Mouse (Mus musculus) lung, embryonic 14.5 days (tissue): ENCODE results near the gene Tmem169. TPM values are rescaled to one million over a fixed set of nuclear protein-coding genes. Genes with fewer than 3 reads are reported as not detected.
"Not testable (repeated sequence)": the region's sequence is repeated elsewhere in the genome, so short reads cannot be mapped to it uniquely, and the experiment has no call there.

Experiments used
- ATAC-seq: fragments of 200-750 bp; cut with Nextera tagmentation; 2 replicates; pipeline ENCODE4 v1.8.0; 2017; ENCODE audit warnings: mild to moderate bottlenecking, moderate TSS enrichment, moderate library complexity; ENCODE audit not compliant: insufficient read depth
- DNase-seq: peaks from one replicate; pipeline ENCODE4 v3.0.0-alpha.2; 2015
- H3K27ac ChIP-seq: fragments of 300-500 bp; sonication (generic); 2 replicates; pipeline ENCODE4 v1.5.1; 2014; ENCODE audit warnings: low read depth, mild to moderate bottlenecking, moderate library complexity
- H3K27me3 ChIP-seq: fragments of 300-500 bp; sonication (generic); 2 replicates; pipeline ENCODE4 v1.6.1; 2014; ENCODE audit warnings: low read length, control low read depth; ENCODE audit not compliant: insufficient read depth
- H3K36me3 ChIP-seq: fragments of 300-500 bp; sonication (generic); 2 replicates; pipeline ENCODE4 v1.6.1; 2014; ENCODE audit warnings: control low read depth; ENCODE audit not compliant: insufficient read depth
- H3K4me1 ChIP-seq: fragments of 300-500 bp; sonication (generic); 2 replicates; pipeline ENCODE4 v1.6.1; 2014; ENCODE audit warnings: antibody characterized with exemption, control low read depth; ENCODE audit not compliant: insufficient read depth
- H3K4me2 ChIP-seq: fragments of 300-500 bp; sonication (generic); 2 replicates; pipeline ENCODE4 v1.6.1; 2014; ENCODE audit warnings: mild to moderate bottlenecking
- H3K4me3 ChIP-seq: fragments of 300-500 bp; sonication (generic); 2 replicates; pipeline ENCODE4 v1.5.1; 2014; ENCODE audit warnings: low read depth, low read length
- H3K9ac ChIP-seq: fragments of 300-500 bp; sonication (generic); 2 replicates; pipeline ENCODE4 v1.6.1; 2014
- H3K9me3 ChIP-seq: fragments of 300-500 bp; sonication (generic); 2 replicates; pipeline ENCODE4 v1.6.1; 2016; ENCODE audit warnings: low read depth, low read length, control low read depth
- CTCF ChIP-seq: IDR thresholded peaks from 2 replicates; pipeline ENCODE4 v1.5.1; 2016; ENCODE audit warnings: antibody characterized with exemption, low read depth
- WGBS: fragments of 180-500 bp; shearing (Covaris S2); extraction: QIAGEN DNeasy Blood & Tissue Kit; methylation state at CpG from one replicate; pipeline ENCODE4 v1.1.7; 2014; 5-methylcytosine and 5-hydroxymethylcytosine counted together
- polyA plus RNA-seq: library from polyadenylated mRNA; unstranded; fragments of >200 nt; fragmentation: Nextera tagmentation; extraction: Ambion mirVana; gene quantifications from 2 replicates; pipeline ENCODE4 v1.2.1, GENCODE M21; 2014

Tmem169 gene
- polyA plus RNA-seq, 1 experiment from 2014 or later, result 2.3 TPM

DNA sequence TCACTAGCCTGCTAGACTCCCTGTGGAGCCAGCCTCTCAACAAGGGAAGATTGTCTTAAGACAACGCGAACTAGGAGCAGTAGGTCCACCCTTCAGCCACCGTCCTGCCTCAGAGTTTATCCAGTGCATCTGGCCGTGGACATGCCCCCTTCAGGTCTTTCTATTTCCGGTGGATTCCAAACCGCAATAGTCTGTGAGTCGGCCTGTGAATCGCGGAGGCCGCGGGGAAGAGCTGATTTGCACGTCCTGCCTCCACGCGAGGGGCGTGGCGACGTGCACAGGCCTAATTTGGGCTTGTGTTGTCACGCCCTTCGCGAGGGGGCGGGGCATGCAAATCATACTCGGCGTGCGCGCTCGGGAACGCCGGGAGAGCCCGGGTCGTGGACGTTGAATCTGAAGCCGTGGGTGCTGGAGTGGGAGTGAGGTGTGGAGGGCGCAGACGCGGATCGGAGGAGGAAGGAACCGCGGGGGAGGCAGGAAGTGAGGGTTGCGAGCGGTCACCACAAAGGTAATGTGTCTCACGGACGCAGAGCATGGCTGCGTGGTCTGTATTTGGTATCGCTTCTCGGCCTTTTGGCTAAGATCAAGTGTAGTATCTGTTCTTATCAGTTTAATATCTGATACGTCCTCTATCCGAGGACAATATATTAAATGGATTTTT is 40.4 kb upstream of the Tmem169 start:
- no peaks in the 10 kb centered on the region for H3K36me3 ChIP-seq
- H3K4me3 ChIP-seq, result peak overlapping the region; percentile 44
- H3K4me1 ChIP-seq, result no peaks in the 10 kb centered on the region
- H3K4me2 ChIP-seq, result peak overlapping the region; percentile 69
- TF ChIP-seq CTCF, result peak; percentile 25
- H3K9me3 ChIP-seq, result no peaks in the 10 kb centered on the region
- ATAC-seq, result peak; percentile 94
- H3K27me3 ChIP-seq, result no peaks in the 10 kb centered on the region
- peak overlapping the region; percentile 77 for H3K9ac ChIP-seq
- peak overlapping the region; percentile 98 for H3K27ac ChIP-seq
- DNase-seq, result peak; percentile 99
- 1% methylated on average over 46 of the region's 47 CpGs for WGBS

DNA sequence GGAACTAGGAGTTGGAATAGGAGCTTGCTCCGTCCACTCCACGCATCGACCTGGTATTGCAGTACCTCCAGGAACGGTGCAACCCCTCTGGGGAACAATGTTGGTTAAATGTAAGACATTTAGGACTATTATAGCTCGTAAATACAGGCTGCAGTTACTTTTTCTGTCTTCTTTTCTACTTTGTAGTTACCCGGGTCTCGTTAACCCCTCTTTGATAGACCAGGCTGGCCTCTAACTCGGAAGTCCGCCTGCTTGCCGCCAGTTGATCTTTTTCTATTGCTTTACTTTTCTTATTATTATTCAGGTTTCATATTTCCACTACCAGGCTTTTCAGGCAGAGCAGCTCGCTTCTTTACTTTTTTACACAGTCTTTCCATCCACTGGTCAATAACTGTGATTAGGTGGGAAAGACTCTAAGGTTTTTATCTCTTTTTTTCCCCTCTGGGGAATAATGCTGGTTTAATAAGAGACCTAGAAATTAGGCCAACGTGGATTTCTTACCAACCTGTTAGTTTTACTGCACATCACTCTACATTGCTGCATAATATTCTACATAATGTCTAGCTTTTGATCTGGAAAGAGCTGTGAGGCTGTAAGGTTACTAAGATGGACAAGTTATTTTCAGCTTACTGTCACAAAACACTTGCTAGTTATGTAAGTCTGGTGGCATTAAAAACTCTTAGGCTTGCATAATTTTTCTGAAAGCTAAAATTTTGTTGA is 39.7 kb upstream of the Tmem169 start:
- Histone ChIP-seq H3K9me3 (no peaks in the 10 kb centered on the region), H3K9ac (no peak overlapping the region), H3K4me3 (peak overlapping the region; percentile 44; the same call in 1 of the 2 replicates), H3K4me2 (peak overlapping the region; percentile 69), H3K27ac (peak overlapping the region; percentile 98; the same call in 1 of the 2 replicates), H3K36me3 (no peaks in the 10 kb centered on the region), H3K27me3 (no peaks in the 10 kb centered on the region), H3K4me1 (no peaks in the 10 kb centered on the region)
- ATAC-seq (peak; percentile 89), DNase-seq (peak; percentile 86)
- under 1% methylated on average over 12 of the region's 12 CpGs for WGBS
- TF ChIP-seq CTCF, result no peak

DNA sequence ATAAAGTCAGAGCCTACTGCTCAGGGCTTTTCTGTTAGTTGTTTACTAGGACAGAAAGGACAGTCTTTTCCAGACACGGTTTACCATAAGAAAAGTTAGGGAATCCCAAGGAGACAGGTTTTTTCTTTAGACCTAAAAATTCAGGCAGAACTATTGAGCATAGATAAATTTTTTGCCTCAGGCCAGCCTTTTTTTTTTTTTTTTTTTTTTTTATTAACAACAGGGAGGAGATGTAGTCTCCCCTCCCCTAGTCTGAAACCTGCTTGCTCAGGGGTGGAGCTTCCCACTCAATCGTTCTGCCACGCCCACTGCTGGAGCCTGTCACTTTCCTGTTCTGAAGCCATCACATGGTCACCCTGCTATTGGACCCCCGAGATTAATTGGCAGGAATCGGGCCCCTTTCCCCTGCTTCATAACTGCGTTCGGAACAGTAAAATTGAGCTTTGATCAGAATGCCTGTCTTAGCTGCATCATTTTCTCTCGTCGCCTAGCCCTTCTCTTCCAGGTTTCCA is 35.9 kb upstream of the Tmem169 start:
- H3K36me3 ChIP-seq, H3K27ac ChIP-seq, DNase-seq, H3K9me3 ChIP-seq, ATAC-seq, H3K4me2 ChIP-seq, H3K4me1 ChIP-seq, H3K4me3 ChIP-seq, H3K9ac ChIP-seq, H3K27me3 ChIP-seq: not testable (repeated sequence)
- WGBS, result 38% methylated on average over 9 of the region's 9 CpGs

DNA sequence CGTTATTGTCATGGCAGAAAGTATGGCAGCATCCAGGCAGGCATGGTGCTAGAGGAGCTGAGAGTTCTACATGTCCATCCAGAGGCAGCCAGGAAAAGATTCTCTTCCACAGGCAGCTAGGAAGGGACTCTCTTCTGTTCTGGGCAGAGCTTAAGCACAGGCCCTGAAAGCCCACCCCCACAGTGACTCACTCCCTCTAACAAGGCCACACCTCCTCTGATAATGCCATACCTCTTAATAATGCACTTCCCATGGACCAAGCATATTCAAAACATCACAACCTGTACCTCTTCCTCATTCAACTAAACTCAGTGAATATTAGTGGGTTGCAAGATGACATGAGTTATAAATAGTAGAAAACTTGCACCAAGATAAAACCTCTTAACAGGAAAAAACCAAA is 32.4 kb upstream of the Tmem169 start:
- H3K4me3 ChIP-seq, result no peak overlapping the region
- ATAC-seq (no peak), DNase-seq (no peak)
- H3K9ac ChIP-seq, result no peak overlapping the region
- WGBS, result 78% methylated on average over 1 of the region's 1 CpGs
- H3K27me3 ChIP-seq, result no peaks in the 10 kb centered on the region
- H3K4me2 ChIP-seq, result no peak overlapping the region
- 0 out of 2 replicates have a peak, but pooled peaks cover 6% of the 10 kb centered on the region for H3K4me1 ChIP-seq
- no peaks in the 10 kb centered on the region for H3K9me3 ChIP-seq
- no peak for TF ChIP-seq CTCF
- H3K36me3 ChIP-seq, result no peaks in the 10 kb centered on the region
- H3K27ac ChIP-seq, result no peak overlapping the region

DNA sequence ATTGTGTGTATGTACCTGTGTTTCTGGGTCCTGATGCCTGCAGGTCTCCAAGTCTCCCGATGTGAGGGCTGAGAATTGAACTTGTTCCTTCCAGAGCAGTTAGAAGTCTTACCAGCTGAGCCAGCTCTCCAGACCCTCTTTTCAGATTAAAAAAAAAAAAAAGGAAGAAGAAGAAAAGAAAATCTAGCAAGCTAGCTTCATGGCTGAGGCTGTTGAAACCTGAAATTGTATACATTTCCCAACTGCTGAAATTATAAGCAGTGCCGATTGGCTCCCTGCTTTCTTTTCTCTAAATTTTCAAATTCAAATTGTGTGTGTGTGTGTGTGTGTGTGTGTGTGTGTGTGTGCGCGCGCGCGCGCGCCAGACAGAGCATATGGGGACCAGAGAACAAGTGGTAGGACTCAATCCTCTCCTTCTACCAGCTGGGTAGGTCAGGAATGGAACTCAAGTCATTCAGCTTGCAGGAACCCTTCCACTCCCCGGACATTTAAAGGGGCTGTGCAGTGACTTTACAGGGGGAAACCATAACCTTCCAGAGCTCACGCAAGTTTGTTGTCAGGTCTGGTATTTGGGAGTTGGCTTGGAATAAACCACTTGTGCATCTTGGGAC is 30.2 kb upstream of the Tmem169 start:
- Histone ChIP-seq H3K4me3 (peak overlapping the region; percentile 39), H3K9me3 (no peaks in the 10 kb centered on the region), H3K4me2 (peak overlapping the region; percentile 65), H3K27me3 (no peaks in the 10 kb centered on the region), H3K4me1 (0 out of 2 replicates have a peak, but pooled peaks cover 6% of the 10 kb centered on the region), H3K27ac (peak overlapping the region; percentile 90; the same call in 1 of the 2 replicates), H3K9ac (no peak overlapping the region; the same call in 1 of the 2 replicates), H3K36me3 (no peaks in the 10 kb centered on the region)
- 29% methylated on average over 11 of the region's 11 CpGs for WGBS
- DNase-seq, result peak; percentile 48
- no peak for TF ChIP-seq CTCF
- ATAC-seq, result no peak

DNA sequence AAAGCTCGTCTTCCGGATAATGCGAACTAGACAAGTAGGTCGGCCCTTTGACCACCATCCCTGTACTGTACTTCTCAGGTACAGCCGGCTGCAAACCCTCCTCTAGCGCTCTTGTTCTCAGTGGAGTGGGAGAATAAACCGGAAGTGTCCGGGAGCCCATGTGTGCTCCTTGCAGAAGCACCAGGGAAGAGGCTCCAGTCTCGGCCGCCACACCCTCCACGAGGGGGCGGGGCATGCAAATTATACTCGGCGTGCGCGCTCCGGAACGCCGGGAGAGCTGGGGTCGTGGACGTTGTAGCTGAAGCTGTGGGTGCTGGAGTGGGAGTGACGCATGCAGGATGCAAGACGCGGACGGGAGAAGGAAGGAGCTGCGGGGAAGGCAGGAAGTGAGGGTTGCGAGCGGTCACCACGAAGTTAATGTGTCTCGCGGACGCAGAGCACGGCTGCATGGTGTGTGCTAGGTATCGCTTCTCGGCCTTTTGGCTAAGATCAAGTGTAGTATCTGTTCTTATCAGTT is 29.6 kb upstream of the Tmem169 start:
- Histone ChIP-seq H3K9ac (peak overlapping the region; percentile 64), H3K4me1 (0 out of 2 replicates have a peak, but pooled peaks cover 6% of the 10 kb centered on the region), H3K27ac (peak overlapping the region; percentile 90), H3K4me3 (peak overlapping the region; percentile 39), H3K4me2 (peak overlapping the region; percentile 65), H3K36me3 (no peaks in the 10 kb centered on the region), H3K27me3 (no peaks in the 10 kb centered on the region), H3K9me3 (no peaks in the 10 kb centered on the region)
- DNase-seq (peak; percentile 96), ATAC-seq (peak; percentile 90)
- peak; percentile 43 for TF ChIP-seq CTCF
- WGBS, result under 1% methylated on average over 35 of the region's 35 CpGs
